9 mouse cellular contexts compared by ENCODE assay signal in the genomic region with DNA sequence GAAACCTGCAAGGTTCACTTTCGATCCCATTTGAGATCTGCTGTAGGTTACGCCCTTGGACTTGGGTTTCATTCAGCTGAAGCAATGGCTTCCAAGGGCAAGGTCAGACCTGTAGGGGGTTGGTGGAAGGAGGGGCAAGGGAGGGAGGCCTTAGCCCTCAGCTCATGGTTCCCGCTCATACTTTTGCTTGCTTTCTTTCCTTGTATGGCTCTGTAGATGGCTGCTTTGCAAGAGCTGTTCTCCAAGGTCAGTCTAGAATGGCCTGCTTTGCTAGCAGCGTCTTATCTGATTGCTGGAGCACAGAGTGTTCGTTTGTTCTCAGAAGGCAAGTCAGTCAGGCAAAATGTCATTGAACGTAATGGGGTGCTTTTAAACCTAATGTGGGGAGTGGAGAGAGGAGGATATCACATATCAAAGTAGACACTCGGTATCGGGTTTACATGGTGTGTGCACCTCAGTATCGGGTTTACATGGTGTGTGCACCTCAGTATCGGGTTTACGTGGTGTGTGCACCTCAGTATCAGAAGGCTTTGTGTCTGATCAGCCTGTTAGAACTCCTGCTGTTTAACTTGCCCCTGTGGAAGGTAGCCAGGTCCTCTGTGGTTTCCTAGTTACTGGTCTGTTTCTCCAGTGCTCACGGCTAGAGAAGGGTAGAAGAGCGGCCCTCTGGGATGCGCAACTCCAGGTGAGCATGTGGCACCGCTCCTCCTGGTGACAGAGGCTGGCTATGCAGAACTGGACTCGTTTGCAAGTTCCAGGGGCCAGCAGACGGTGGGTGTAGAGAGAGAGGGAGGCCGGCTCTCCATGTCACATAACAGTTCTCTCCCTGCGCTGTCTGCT. TPM values are rescaled to one million over a fixed set of nuclear protein-coding genes. Genes with fewer than 3 reads are reported as not detected.
DNase-seq lines count a peak whose midpoint lies in the region; ATAC-seq and TF ChIP-seq lines count a peak whose summit lies in the region.
"Had no signal": no experiment of that assay in that cellular context is flagged by ENCODE, and none has a peak within 500 bp of the region (broad histone marks: within the 10 kb centered on the region; RNA-seq: fewer than 3 reads in every experiment).

No protein-coding gene starts in this region.

- H3K4me3 ChIP-seq in lung, embryonic 15.5 days = no peak overlapping the region
- H3K4me3 ChIP-seq in embryonic facial prominence, embryonic 10.5 days = no peak overlapping the region
- no peak overlapping the region for H3K4me3 ChIP-seq in intestine, embryonic 15.5 days (replicated peaks)
- H3K4me3 ChIP-seq in stomach, postnatal 0 days (ENCODE audit: low read depth, low read length) = no peak overlapping the region
- H3K4me3 ChIP-seq: neural tube, embryonic 12.5 days had no signal

- no peaks in the 10 kb centered on the region for H3K36me3 ChIP-seq in lung, embryonic 15.5 days
- 0 out of 2 replicates have a peak, but pooled peaks cover 5% of the 10 kb centered on the region for H3K36me3 ChIP-seq in embryonic facial prominence, embryonic 10.5 days (replicated peaks)
- H3K36me3 ChIP-seq in intestine, embryonic 15.5 days = no peaks in the 10 kb centered on the region
- H3K36me3 ChIP-seq in stomach, postnatal 0 days (ENCODE audit: control insufficient read depth, insufficient read depth, low read length) = no peaks in the 10 kb centered on the region; the same call in 1 of the 2 replicates
- H3K36me3 ChIP-seq: neural tube, embryonic 12.5 days had no signal

- peak; percentile 33 for TF ChIP-seq CTCF in stomach, postnatal 0 days (IDR thresholded peaks at IDR 0.05; ENCODE audit: low read depth)

- DNase-seq in lung, postnatal 10 days = no peak
- no peak for DNase-seq in embryonic facial prominence, embryonic 10.5 days (ENCODE audit: low spot score)
- peak; percentile 69 for DNase-seq in stomach, postnatal 0 days (ENCODE audit: low spot score)
- no peak for DNase-seq in spleen, postnatal 4 days (ENCODE audit: low spot score in 2 of 2)
- no peak for DNase-seq in right cerebral cortex, postnatal 25 days

- TF ChIP-seq EP300 in stomach, postnatal 0 days (optimal IDR thresholded peaks at IDR 0.05) = no peak

- H3K27ac ChIP-seq in lung, embryonic 15.5 days = peak overlapping the region; percentile 19; the same call in 1 of the 2 replicates
- H3K27ac ChIP-seq in embryonic facial prominence, embryonic 10.5 days (replicated peaks) = peak overlapping the region; percentile 60
- H3K27ac ChIP-seq in intestine, embryonic 15.5 days = no peak overlapping the region; the same call in 1 of the 2 replicates
- peak overlapping the region; percentile 81 for H3K27ac ChIP-seq in stomach, postnatal 0 days (replicated peaks)
- H3K27ac ChIP-seq: neural tube, embryonic 12.5 days had no signal

- no peak overlapping the region for H3K9ac ChIP-seq in lung, embryonic 15.5 days
- no peak overlapping the region for H3K9ac ChIP-seq in intestine, embryonic 15.5 days
- H3K9ac ChIP-seq in stomach, postnatal 0 days (ENCODE audit: low read length) = no peak overlapping the region
- H3K9ac ChIP-seq: neural tube, embryonic 12.5 days had no signal

- no peaks in the 10 kb centered on the region for H3K9me3 ChIP-seq in lung, embryonic 15.5 days
- no peaks in the 10 kb centered on the region for H3K9me3 ChIP-seq in embryonic facial prominence, embryonic 10.5 days
- H3K9me3 ChIP-seq in intestine, embryonic 15.5 days = no peaks in the 10 kb centered on the region
- no peaks in the 10 kb centered on the region for H3K9me3 ChIP-seq in stomach, postnatal 0 days (ENCODE audit: control insufficient read depth, low read length)
- H3K9me3 ChIP-seq: neural tube, embryonic 12.5 days had no signal

- H3K4me2 ChIP-seq in lung, embryonic 15.5 days = no peak overlapping the region
- no peak overlapping the region for H3K4me2 ChIP-seq in intestine, embryonic 15.5 days (replicated peaks)
- peak overlapping the region; percentile 11; the same call in 1 of the 2 replicates for H3K4me2 ChIP-seq in stomach, postnatal 0 days (replicated peaks; ENCODE audit: low read depth)
- H3K4me2 ChIP-seq: neural tube, embryonic 12.5 days had no signal

- H3K27me3 ChIP-seq in lung, embryonic 15.5 days = no peaks in the 10 kb centered on the region
- H3K27me3 ChIP-seq in embryonic facial prominence, embryonic 10.5 days (replicated peaks; ENCODE audit: low read depth, poor library complexity, severe bottlenecking) = no peaks in the 10 kb centered on the region
- H3K27me3 ChIP-seq in intestine, embryonic 15.5 days (replicated peaks) = no peaks in the 10 kb centered on the region
- no peaks in the 10 kb centered on the region for H3K27me3 ChIP-seq in stomach, postnatal 0 days (ENCODE audit: control insufficient read depth, insufficient read depth, low read length)
- H3K27me3 ChIP-seq: neural tube, embryonic 12.5 days had no signal

- peaks cover 21% of the 10 kb centered on the region for H3K4me1 ChIP-seq in lung, embryonic 15.5 days
- peaks cover 32% of the 10 kb centered on the region for H3K4me1 ChIP-seq in embryonic facial prominence, embryonic 10.5 days
- H3K4me1 ChIP-seq in intestine, embryonic 15.5 days (replicated peaks) = peaks cover 3% of the 10 kb centered on the region; the same call in 1 of the 2 replicates
- no peaks in the 10 kb centered on the region for H3K4me1 ChIP-seq in stomach, postnatal 0 days (replicated peaks; ENCODE audit: control insufficient read depth, insufficient read depth)

- ATAC-seq in lung, embryonic 15.5 days (ENCODE audit: borderline replicate concordance, extremely low read depth, low FRiP score, low TSS enrichment) = no peak
- peak; percentile 82 for ATAC-seq in intestine, embryonic 15.5 days
- peak; percentile 86 for ATAC-seq in stomach, postnatal 0 days (ENCODE audit: low FRiP score, low TSS enrichment)

- 51% methylated on average over 19 of the region's 19 CpGs for WGBS in lung, embryonic 15.5 days
- WGBS in embryonic facial prominence, embryonic 10.5 days = 67% methylated on average over 19 of the region's 19 CpGs
- 74% methylated on average over 19 of the region's 19 CpGs for WGBS in intestine, embryonic 15.5 days
- WGBS in stomach, postnatal 0 days = 60% methylated on average over 19 of the region's 19 CpGs

RNA-seq across cellular contexts. Expression of gene Nt5dc3, which starts 35.7 kb away (rescaled TPM):
- polyA plus RNA-seq in lung, embryonic 15.5 days (2015; fragmentation: Nextera tagmentation; extraction: Ambion mirVana) = 1.4 and 1.5 TPM in 2 replicates
- polyA plus RNA-seq in embryonic facial prominence, embryonic 10.5 days (2016; fragmentation: Nextera tagmentation; extraction: Ambion mirVana) = 0.75 and 0.85 TPM in 2 replicates
- 1.0 and 1.1 TPM in 2 replicates for polyA plus RNA-seq in intestine, embryonic 15.5 days (2015; fragmentation: Nextera tagmentation; extraction: Ambion mirVana)
- polyA plus RNA-seq in stomach, postnatal 0 days (2015; fragmentation: Nextera tagmentation; extraction: Ambion mirVana) = 1.2 TPM in 2 replicates

RNA-seq across cellular contexts. Expression of gene Gm49358, which starts 50.7 kb away (rescaled TPM):
- polyA plus RNA-seq in lung, embryonic 15.5 days (2015; fragmentation: Nextera tagmentation; extraction: Ambion mirVana) = not detected in 2 replicates
- not detected in 2 replicates for polyA plus RNA-seq in embryonic facial prominence, embryonic 10.5 days (2016; fragmentation: Nextera tagmentation; extraction: Ambion mirVana)
- polyA plus RNA-seq in intestine, embryonic 15.5 days (2015; fragmentation: Nextera tagmentation; extraction: Ambion mirVana) = not detected in 2 replicates
- not detected in 2 replicates for polyA plus RNA-seq in stomach, postnatal 0 days (2015; fragmentation: Nextera tagmentation; extraction: Ambion mirVana)
- polyA plus RNA-seq: gonadal fat pad, adult 2 months; neural tube, embryonic 12.5 days had no signal
